Mouse (Mus musculus) bone marrow macrophage, adult 2 months (primary cell): ENCODE measurements around the gene 2810408A11Rik.

Source experiments
- CTCF ChIP-seq: IDR thresholded peaks from 2 replicates; pipeline ENCODE4 v1.5.1; 2012; ENCODE audit warnings: low read depth, mild to moderate bottlenecking, low read length, moderate library complexity
- POLR2A ChIP-seq: IDR thresholded peaks from 2 replicates; pipeline ENCODE4 v1.6.1; 2012; ENCODE audit warnings: mild to moderate bottlenecking, low read depth, low read length, borderline replicate concordance

GRCm38 (mm10) chr11:69922012-69922756, 21.4 kb upstream of the 2810408A11Rik start:
- no peak for TF ChIP-seq CTCF
- TF ChIP-seq POLR2A = no peak
